Mouse (Mus musculus) limb, embryonic 14.5 days (tissue): ENCODE results near the gene Cxcl10. TPM values are rescaled to one million over a fixed set of nuclear protein-coding genes. Genes with fewer than 3 reads are reported as not detected.
"Not testable (repeated sequence)": the region's sequence is repeated elsewhere in the genome, so short reads cannot be mapped to it uniquely, and the experiment has no call there.

Source experiments
- ATAC-seq: fragments of 200-750 bp; cut with Nextera tagmentation; 2 replicates; pipeline ENCODE4 v1.8.0; 2017; ENCODE audit warnings: low read depth, moderate number of reproducible peaks, moderate TSS enrichment; ENCODE audit not compliant: low FRiP score
- DNase-seq: peaks from one replicate; pipeline ENCODE4 v3.0.0-alpha.2; 2015; ENCODE audit warnings: low spot score
- H3K27ac ChIP-seq: fragments of 300-500 bp; sonication (generic); replicated peaks from 2 replicates; pipeline ENCODE4 v1.5.1; 2014; ENCODE audit warnings: low read depth, mild to moderate bottlenecking, low read length, moderate library complexity, mixed read lengths
- H3K27me3 ChIP-seq: fragments of 300-500 bp; sonication (generic); 2 replicates; pipeline ENCODE4 v1.6.1; 2014; ENCODE audit warnings: low read length, mixed read lengths; ENCODE audit not compliant: control insufficient read depth, insufficient read depth
- H3K36me3 ChIP-seq: fragments of 300-500 bp; sonication (generic); 2 replicates; pipeline ENCODE4 v1.6.1; 2014; ENCODE audit warnings: mild to moderate bottlenecking, low read length, moderate library complexity, mixed read lengths; ENCODE audit not compliant: control insufficient read depth, insufficient read depth
- H3K4me1 ChIP-seq: fragments of 300-500 bp; sonication (generic); 2 replicates; pipeline ENCODE4 v1.6.1; 2014; ENCODE audit warnings: antibody characterized with exemption, low read length, mixed read lengths; ENCODE audit not compliant: control insufficient read depth, insufficient read depth
- H3K4me2 ChIP-seq: fragments of 300-500 bp; sonication (generic); replicated peaks from 2 replicates; pipeline ENCODE4 v1.6.1; 2014; ENCODE audit warnings: low read depth, mild to moderate bottlenecking, low read length, moderate library complexity; ENCODE audit not compliant: severe bottlenecking
- H3K4me3 ChIP-seq: fragments of 300-500 bp; sonication (generic); replicated peaks from 2 replicates; pipeline ENCODE4 v1.5.1; 2014; ENCODE audit warnings: low read length
- H3K9ac ChIP-seq: fragments of 300-500 bp; sonication (generic); 2 replicates; pipeline ENCODE4 v1.6.1; 2014; ENCODE audit warnings: mild to moderate bottlenecking, low read depth, low read length, moderate library complexity; ENCODE audit not compliant: severe bottlenecking
- H3K9me3 ChIP-seq: fragments of 300-500 bp; sonication (generic); 2 replicates; pipeline ENCODE4 v1.6.1; 2016; ENCODE audit warnings: low read length; ENCODE audit not compliant: control insufficient read depth
- POLR2A ChIP-seq: fragments of 200-500 bp; IDR thresholded peaks from 2 replicates; pipeline ENCODE4 v1.8.0; 2012; ENCODE audit warnings: inconsistent platforms, mild to moderate bottlenecking, moderate library complexity, borderline replicate concordance; ENCODE audit not compliant: insufficient read depth, insufficient read length; ENCODE audit errors: extremely low read depth
- WGBS: fragments of 180-500 bp; shearing (Covaris S2); extraction: QIAGEN DNeasy Blood & Tissue Kit; methylation state at CpG from one replicate; pipeline ENCODE4 v1.1.7; 2014; 5-methylcytosine and 5-hydroxymethylcytosine counted together
- polyA plus RNA-seq, 2 experiments: library from polyadenylated mRNA; depleted of rRNA in 1 of 2; stranded (reverse) in 1 of 2; unstranded in 1 of 2; fragments of >200 nt; fragmentation: Nextera tagmentation in 1 of 2; extraction: Ambion mirVana in 1 of 2; gene quantifications; 2 replicates each; pipeline versions ENCODE4 v1.2.1 to v1.2.3; 2012 to 2014

The Cxcl10 gene
- polyA plus RNA-seq, 2 experiments, result 0.51 to 1.4 TPM

GRCm38 (mm10) chr5:92364011-92364410 is 15.3 kb upstream of the Cxcl10 start:
- H3K9ac ChIP-seq, result no peak overlapping the region

GRCm38 (mm10) chr5:92363179-92363578 is 14.5 kb upstream of the Cxcl10 start:
- ATAC-seq (no peak), DNase-seq (no peak)
- H3K27me3 ChIP-seq, result no peaks in the 10 kb centered on the region
- H3K27ac ChIP-seq, result no peak overlapping the region
- no peak overlapping the region for H3K4me3 ChIP-seq
- H3K9me3 ChIP-seq, result no peaks in the 10 kb centered on the region
- WGBS, result 18% methylated on average over 4 of the region's 4 CpGs
- no peak overlapping the region for H3K4me2 ChIP-seq
- no peak overlapping the region for H3K9ac ChIP-seq
- no peaks in the 10 kb centered on the region for H3K36me3 ChIP-seq
- no peaks in the 10 kb centered on the region for H3K4me1 ChIP-seq
- no peak for TF ChIP-seq POLR2A

More at GRCm38 (mm10) chr5:92364011-92364410, 15.3 kb upstream of the Cxcl10 start:
- TF ChIP-seq POLR2A, result no peak
- Histone ChIP-seq H3K4me1 (no peaks in the 10 kb centered on the region), H3K9me3 (no peaks in the 10 kb centered on the region), H3K27me3 (no peaks in the 10 kb centered on the region), H3K27ac (no peak overlapping the region), H3K4me2 (no peak overlapping the region), H3K4me3 (no peak overlapping the region), H3K36me3 (no peaks in the 10 kb centered on the region)
- 85% methylated on average over 5 of the region's 5 CpGs for WGBS
- DNase-seq, result no peak
- ATAC-seq, result no peak

GRCm38 (mm10) chr5:92358767-92359455 is 10.2 kb upstream of the Cxcl10 start:
- DNase-seq (no peak), ATAC-seq (no peak)
- no peak overlapping the region for H3K4me2 ChIP-seq
- 86% methylated on average over 11 of the region's 11 CpGs for WGBS
- no peaks in the 10 kb centered on the region for H3K27me3 ChIP-seq
- no peaks in the 10 kb centered on the region for H3K36me3 ChIP-seq
- H3K9ac ChIP-seq, result no peak overlapping the region
- no peak overlapping the region for H3K4me3 ChIP-seq
- no peaks in the 10 kb centered on the region for H3K9me3 ChIP-seq
- TF ChIP-seq POLR2A, result no peak
- no peaks in the 10 kb centered on the region for H3K4me1 ChIP-seq
- no peak overlapping the region for H3K27ac ChIP-seq

- Histone ChIP-seq H3K9ac (no peak overlapping the region), H3K4me1 (no peaks in the 10 kb centered on the region), H3K36me3 (no peaks in the 10 kb centered on the region), H3K4me2 (no peak overlapping the region), H3K4me3 (no peak overlapping the region), H3K27me3 (no peaks in the 10 kb centered on the region), H3K27ac (no peak overlapping the region), H3K9me3 (no peaks in the 10 kb centered on the region)
- 22% methylated on average over 12 of the region's 12 CpGs for WGBS
- ATAC-seq (peak; percentile 15; the same call in 1 of the 2 replicates), DNase-seq (peak; percentile 46)
- TF ChIP-seq POLR2A, result no peak
Measured at GRCm38 (mm10) chr5:92358033-92358432, 9.3 kb upstream of the Cxcl10 start.

GRCm38 (mm10) chr5:92353517-92353916 is 4.8 kb upstream of the Cxcl10 start:
- no peak for TF ChIP-seq POLR2A
- DNase-seq, result no peak
- no peak overlapping the region for H3K4me3 ChIP-seq

GRCm38 (mm10) chr5:92352716-92353115 is 4.0 kb upstream of the Cxcl10 start:
- H3K27ac ChIP-seq, H3K27me3 ChIP-seq, ATAC-seq, H3K4me2 ChIP-seq, H3K4me3 ChIP-seq, DNase-seq, H3K36me3 ChIP-seq, H3K9ac ChIP-seq, H3K4me1 ChIP-seq, H3K9me3 ChIP-seq: not testable (repeated sequence)
- 62% methylated on average over 4 of the region's 4 CpGs for WGBS

More at GRCm38 (mm10) chr5:92353517-92353916, 4.8 kb upstream of the Cxcl10 start:
- Histone ChIP-seq H3K4me1 (no peaks in the 10 kb centered on the region; the same call in 1 of the 2 replicates), H3K36me3 (no peaks in the 10 kb centered on the region), H3K27me3 (no peaks in the 10 kb centered on the region), H3K4me2 (peak overlapping the region; percentile 28; the same call in 1 of the 2 replicates), H3K9ac (no peak overlapping the region), H3K27ac (no peak overlapping the region), H3K9me3 (no peaks in the 10 kb centered on the region)
- 26% methylated on average over 11 of the region's 11 CpGs for WGBS
- no peak for ATAC-seq
